Mouse (Mus musculus): Measurements from ENCODE around the gene Gm525. TPM values are rescaled to one million over a fixed set of nuclear protein-coding genes. Genes with fewer than 3 reads are reported as not detected.

Gm525 gene
- polyA plus RNA-seq, 1 experiment from 2014 or later: not detected

GRCm38 (mm10) chr11:89098083-89098835 lies 24.6 kb downstream of the Gm525 start:
- no peak overlapping the region for H3K4me3 ChIP-seq (ENCODE audit: low read depth, low read length)
- H3K9ac ChIP-seq (replicated peaks; ENCODE audit: low read depth, low read length): no peak overlapping the region
- no peaks in the 10 kb centered on the region for H3K36me3 ChIP-seq (ENCODE audit: control insufficient read depth, insufficient read depth, low read length)
- 85% methylated on average over 17 of the region's 17 CpGs for WGBS
- no peaks in the 10 kb centered on the region for H3K9me3 ChIP-seq (ENCODE audit: control insufficient read depth, low read length)
- ATAC-seq (ENCODE audit: low read depth): no peak
- no peak overlapping the region for H3K4me2 ChIP-seq (ENCODE audit: low read depth, low read length)
- H3K4me1 ChIP-seq (ENCODE audit: control insufficient read depth, insufficient read depth, low read length): peaks cover 8% of the 10 kb centered on the region; the same call in 1 of the 2 replicates
- no peak overlapping the region for H3K27ac ChIP-seq (ENCODE audit: low read depth, low read length)
- H3K27me3 ChIP-seq (ENCODE audit: control insufficient read depth, insufficient read depth, low read length): no peaks in the 10 kb centered on the region

GRCm38 (mm10) chr11:89098930-89099329 lies 25.3 kb downstream of the Gm525 start:
- WGBS: 81% methylated on average over 6 of the region's 6 CpGs
- no peak overlapping the region for H3K4me3 ChIP-seq (ENCODE audit: low read depth, low read length)
- H3K9me3 ChIP-seq (ENCODE audit: control insufficient read depth, low read length): no peaks in the 10 kb centered on the region
- H3K27me3 ChIP-seq (ENCODE audit: control insufficient read depth, insufficient read depth, low read length): no peaks in the 10 kb centered on the region
- H3K9ac ChIP-seq (replicated peaks; ENCODE audit: low read depth, low read length): no peak overlapping the region
- no peak for ATAC-seq (ENCODE audit: low read depth)
- H3K4me1 ChIP-seq (ENCODE audit: control insufficient read depth, insufficient read depth, low read length): peaks cover 8% of the 10 kb centered on the region; the same call in 1 of the 2 replicates
- H3K36me3 ChIP-seq (ENCODE audit: control insufficient read depth, insufficient read depth, low read length): no peaks in the 10 kb centered on the region
- H3K27ac ChIP-seq (ENCODE audit: low read depth, low read length): no peak overlapping the region
- no peak overlapping the region for H3K4me2 ChIP-seq (ENCODE audit: low read depth, low read length)

- WGBS: 2% methylated on average over 9 of the region's 9 CpGs
- no peaks in the 10 kb centered on the region for H3K36me3 ChIP-seq (ENCODE audit: control insufficient read depth, insufficient read depth, low read length)
- H3K4me2 ChIP-seq (ENCODE audit: low read depth, low read length): peak overlapping the region; percentile 48
- H3K9me3 ChIP-seq (ENCODE audit: control insufficient read depth, low read length): no peaks in the 10 kb centered on the region
- peak overlapping the region; percentile 17; the same call in 1 of the 2 replicates for H3K4me3 ChIP-seq (ENCODE audit: low read depth, low read length)
- ATAC-seq (ENCODE audit: low read depth): peak; percentile 88; the same call in 1 of the 2 replicates
- H3K9ac ChIP-seq (replicated peaks; ENCODE audit: low read depth, low read length): 0 out of 2 replicates have a peak overlapping the region, but pooled peaks have one; percentile 41
- H3K4me1 ChIP-seq (ENCODE audit: control insufficient read depth, insufficient read depth, low read length): peaks cover 8% of the 10 kb centered on the region; the same call in 1 of the 2 replicates
- H3K27ac ChIP-seq (ENCODE audit: low read depth, low read length): no peak overlapping the region
- H3K27me3 ChIP-seq (ENCODE audit: control insufficient read depth, insufficient read depth, low read length): no peaks in the 10 kb centered on the region
Observed at GRCm38 (mm10) chr11:89100403-89100802, 26.8 kb downstream of the Gm525 start.

GRCm38 (mm10) chr11:89100826-89101321 lies 27.2 kb downstream of the Gm525 start:
- no peak overlapping the region for H3K27ac ChIP-seq (ENCODE audit: low read depth, low read length)
- peaks cover 8% of the 10 kb centered on the region; the same call in 1 of the 2 replicates for H3K4me1 ChIP-seq (ENCODE audit: control insufficient read depth, insufficient read depth, low read length)
- H3K27me3 ChIP-seq (ENCODE audit: control insufficient read depth, insufficient read depth, low read length): no peaks in the 10 kb centered on the region
- peak overlapping the region; percentile 48 for H3K4me2 ChIP-seq (ENCODE audit: low read depth, low read length)
- no peaks in the 10 kb centered on the region for H3K9me3 ChIP-seq (ENCODE audit: control insufficient read depth, low read length)
- H3K4me3 ChIP-seq (ENCODE audit: low read depth, low read length): peak overlapping the region; percentile 17
- peak; percentile 28; the same call in 1 of the 2 replicates for ATAC-seq (ENCODE audit: low read depth)
- H3K9ac ChIP-seq (replicated peaks; ENCODE audit: low read depth, low read length): peak overlapping the region; percentile 41; the same call in 1 of the 2 replicates
- no peaks in the 10 kb centered on the region for H3K36me3 ChIP-seq (ENCODE audit: control insufficient read depth, insufficient read depth, low read length)
- WGBS: 23% methylated on average over 17 of the region's 17 CpGs

- H3K27ac ChIP-seq (ENCODE audit: low read depth, low read length): no peak overlapping the region
- 94% methylated on average over 14 of the region's 14 CpGs for WGBS
- H3K4me1 ChIP-seq (ENCODE audit: control insufficient read depth, insufficient read depth, low read length): peaks cover 8% of the 10 kb centered on the region; the same call in 1 of the 2 replicates
- H3K36me3 ChIP-seq (ENCODE audit: control insufficient read depth, insufficient read depth, low read length): no peaks in the 10 kb centered on the region
- no peak overlapping the region for H3K9ac ChIP-seq (replicated peaks; ENCODE audit: low read depth, low read length)
- no peak overlapping the region for H3K4me2 ChIP-seq (ENCODE audit: low read depth, low read length)
- no peak for ATAC-seq (ENCODE audit: low read depth)
- no peaks in the 10 kb centered on the region for H3K9me3 ChIP-seq (ENCODE audit: control insufficient read depth, low read length)
- no peak overlapping the region for H3K4me3 ChIP-seq (ENCODE audit: low read depth, low read length)
- H3K27me3 ChIP-seq (ENCODE audit: control insufficient read depth, insufficient read depth, low read length): no peaks in the 10 kb centered on the region
Observed at GRCm38 (mm10) chr11:89103166-89103565, 29.5 kb downstream of the Gm525 start.

GRCm38 (mm10) chr11:89105211-89105610 lies 31.6 kb downstream of the Gm525 start:
- Histone ChIP-seq H3K4me1 (ENCODE audit: control insufficient read depth, insufficient read depth, low read length) (peaks cover 8% of the 10 kb centered on the region; the same call in 1 of the 2 replicates), H3K27me3 (ENCODE audit: control insufficient read depth, insufficient read depth, low read length) (no peaks in the 10 kb centered on the region), H3K4me3 (ENCODE audit: low read depth, low read length) (no peak overlapping the region), H3K9ac (replicated peaks; ENCODE audit: low read depth, low read length) (no peak overlapping the region), H3K27ac (ENCODE audit: low read depth, low read length) (no peak overlapping the region), H3K9me3 (ENCODE audit: control insufficient read depth, low read length) (no peaks in the 10 kb centered on the region), H3K36me3 (ENCODE audit: control insufficient read depth, insufficient read depth, low read length) (no peaks in the 10 kb centered on the region), H3K4me2 (ENCODE audit: low read depth, low read length) (no peak overlapping the region)
- WGBS: 95% methylated on average over 8 of the region's 8 CpGs
- ATAC-seq (ENCODE audit: low read depth): no peak

GRCm38 (mm10) chr11:89105823-89106222 lies 32.2 kb downstream of the Gm525 start:
- Histone ChIP-seq H3K27ac (ENCODE audit: low read depth, low read length) (no peak overlapping the region), H3K36me3 (ENCODE audit: control insufficient read depth, insufficient read depth, low read length) (no peaks in the 10 kb centered on the region), H3K9me3 (ENCODE audit: control insufficient read depth, low read length) (no peaks in the 10 kb centered on the region), H3K4me1 (ENCODE audit: control insufficient read depth, insufficient read depth, low read length) (peaks cover 2% of the 10 kb centered on the region; the same call in 1 of the 2 replicates), H3K27me3 (ENCODE audit: control insufficient read depth, insufficient read depth, low read length) (no peaks in the 10 kb centered on the region), H3K4me3 (ENCODE audit: low read depth, low read length) (no peak overlapping the region), H3K9ac (replicated peaks; ENCODE audit: low read depth, low read length) (no peak overlapping the region), H3K4me2 (ENCODE audit: low read depth, low read length) (no peak overlapping the region)
- WGBS: 86% methylated on average over 11 of the region's 11 CpGs
- ATAC-seq (ENCODE audit: low read depth): no peak

- H3K4me2 ChIP-seq (ENCODE audit: low read depth, low read length): no peak overlapping the region
- no peaks in the 10 kb centered on the region for H3K36me3 ChIP-seq (ENCODE audit: control insufficient read depth, insufficient read depth, low read length)
- H3K9ac ChIP-seq (replicated peaks; ENCODE audit: low read depth, low read length): no peak overlapping the region
- 13% methylated on average over 12 of the region's 12 CpGs for WGBS
- no peaks in the 10 kb centered on the region for H3K27me3 ChIP-seq (ENCODE audit: control insufficient read depth, insufficient read depth, low read length)
- ATAC-seq (ENCODE audit: low read depth): no peak
- no peaks in the 10 kb centered on the region for H3K4me1 ChIP-seq (ENCODE audit: control insufficient read depth, insufficient read depth, low read length)
- H3K4me3 ChIP-seq (ENCODE audit: low read depth, low read length): no peak overlapping the region
- H3K27ac ChIP-seq (ENCODE audit: low read depth, low read length): no peak overlapping the region
- H3K9me3 ChIP-seq (ENCODE audit: control insufficient read depth, low read length): no peaks in the 10 kb centered on the region
Observed at GRCm38 (mm10) chr11:89107180-89107807, 33.7 kb downstream of the Gm525 start.

GRCm38 (mm10) chr11:89124411-89124810 lies 50.8 kb downstream of the Gm525 start:
- H3K27ac ChIP-seq (ENCODE audit: low read depth, low read length): no peak overlapping the region
- H3K9me3 ChIP-seq (ENCODE audit: control insufficient read depth, low read length): peaks cover 3% of the 10 kb centered on the region; the same call in 1 of the 2 replicates
- H3K36me3 ChIP-seq (ENCODE audit: control insufficient read depth, insufficient read depth, low read length): no peaks in the 10 kb centered on the region
- WGBS: 22% methylated on average over 13 of the region's 13 CpGs
- H3K27me3 ChIP-seq (ENCODE audit: control insufficient read depth, insufficient read depth, low read length): no peaks in the 10 kb centered on the region
- no peaks in the 10 kb centered on the region for H3K4me1 ChIP-seq (ENCODE audit: control insufficient read depth, insufficient read depth, low read length)
- no peak overlapping the region for H3K9ac ChIP-seq (replicated peaks; ENCODE audit: low read depth, low read length)
- H3K4me3 ChIP-seq (ENCODE audit: low read depth, low read length): no peak overlapping the region
- H3K4me2 ChIP-seq (ENCODE audit: low read depth, low read length): no peak overlapping the region
- no peak for ATAC-seq (ENCODE audit: low read depth)
